Mouse (Mus musculus) kidney, adult 2 months (tissue): ENCODE measurements at regions not wholly inside any gene's neighbourhood (a gene's known extent, or its start where the extent isn't known, plus 50 kb on each side); places are given as distances from the start of the nearest gene placed in this dataset.

Experiments used
- DNase-seq: peaks from one replicate; pipeline ENCODE4 v3.0.0; 2021
- H3K27ac ChIP-seq: fragments of 200-500 bp; 2 replicates; pipeline ENCODE4 v1.5.1; 2012; ENCODE audit warnings: low read depth, low read length, control low read depth, inconsistent platforms; ENCODE audit not compliant: insufficient read depth
- H3K27me3 ChIP-seq: fragments of 200-500 bp; replicated peaks from 2 replicates; pipeline ENCODE4 v1.6.1; 2012; ENCODE audit warnings: mild to moderate bottlenecking, moderate library complexity, low read length, inconsistent platforms; ENCODE audit not compliant: control insufficient read depth, insufficient read depth
- H3K36me3 ChIP-seq: fragments of 200-500 bp; 2 replicates; pipeline ENCODE4 v1.6.1; 2012; ENCODE audit warnings: mild to moderate bottlenecking, moderate library complexity, low read length, inconsistent platforms; ENCODE audit not compliant: control insufficient read depth, insufficient read depth
- H3K4me1 ChIP-seq: fragments of 200-500 bp; 2 replicates; pipeline ENCODE4 v1.6.1; 2011; ENCODE audit warnings: low read length; ENCODE audit not compliant: control insufficient read depth, insufficient read depth
- H3K4me3 ChIP-seq: fragments of 200-500 bp; 2 replicates; pipeline ENCODE4 v1.5.1; 2011; ENCODE audit warnings: mild to moderate bottlenecking, low read depth, low read length, control low read depth; ENCODE audit not compliant: insufficient read depth
- CTCF ChIP-seq: fragments of 200-500 bp; conservative IDR thresholded peaks from 2 replicates; pipeline ENCODE4 v1.5.1; 2011; ENCODE audit warnings: low read depth, mild to moderate bottlenecking, control low read depth, low read length, moderate library complexity, mixed read lengths; ENCODE audit not compliant: insufficient read depth, insufficient read length
- POLR2A ChIP-seq: fragments of 200-500 bp; IDR thresholded peaks from one replicate; pipeline ENCODE4 v1.6.1; 2011; ENCODE audit warnings: low read depth, low read length, control low read depth
- WGBS: fragments of 180-500 bp; shearing (Covaris S2); methylation state at CpG from one replicate; pipeline ENCODE4 v1.1.7; 2018; 5-methylcytosine and 5-hydroxymethylcytosine counted together

DNA sequence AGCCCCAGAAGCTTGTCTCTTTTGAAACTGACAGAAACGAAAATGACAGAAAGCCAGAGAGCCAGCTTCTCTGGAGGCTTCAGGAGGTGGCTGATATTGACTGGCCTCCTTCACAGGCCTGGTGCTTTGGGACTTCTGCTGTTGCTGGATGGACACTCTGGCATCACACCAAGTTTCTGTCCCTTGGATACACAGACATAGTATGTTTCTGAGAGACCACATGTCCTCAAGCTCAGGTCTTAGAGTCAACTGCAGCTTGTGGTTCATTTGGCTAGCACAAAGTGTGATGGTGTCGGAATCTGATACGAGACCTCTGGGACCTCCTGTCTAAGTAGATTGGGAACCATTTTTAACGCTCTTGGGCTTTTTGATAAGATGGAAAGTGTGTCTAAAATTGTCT, 502.0 kb downstream of the Sqor start:
- Histone ChIP-seq H3K27me3 (no peaks in the 10 kb centered on the region), H3K4me3 (no peak overlapping the region), H3K27ac (no peak overlapping the region), H3K36me3 (no peaks in the 10 kb centered on the region), H3K4me1 (no peaks in the 10 kb centered on the region)
- 79% methylated on average over 4 of the region's 4 CpGs for WGBS
- TF ChIP-seq POLR2A (no peak), CTCF (no peak)
- no peak for DNase-seq

DNA sequence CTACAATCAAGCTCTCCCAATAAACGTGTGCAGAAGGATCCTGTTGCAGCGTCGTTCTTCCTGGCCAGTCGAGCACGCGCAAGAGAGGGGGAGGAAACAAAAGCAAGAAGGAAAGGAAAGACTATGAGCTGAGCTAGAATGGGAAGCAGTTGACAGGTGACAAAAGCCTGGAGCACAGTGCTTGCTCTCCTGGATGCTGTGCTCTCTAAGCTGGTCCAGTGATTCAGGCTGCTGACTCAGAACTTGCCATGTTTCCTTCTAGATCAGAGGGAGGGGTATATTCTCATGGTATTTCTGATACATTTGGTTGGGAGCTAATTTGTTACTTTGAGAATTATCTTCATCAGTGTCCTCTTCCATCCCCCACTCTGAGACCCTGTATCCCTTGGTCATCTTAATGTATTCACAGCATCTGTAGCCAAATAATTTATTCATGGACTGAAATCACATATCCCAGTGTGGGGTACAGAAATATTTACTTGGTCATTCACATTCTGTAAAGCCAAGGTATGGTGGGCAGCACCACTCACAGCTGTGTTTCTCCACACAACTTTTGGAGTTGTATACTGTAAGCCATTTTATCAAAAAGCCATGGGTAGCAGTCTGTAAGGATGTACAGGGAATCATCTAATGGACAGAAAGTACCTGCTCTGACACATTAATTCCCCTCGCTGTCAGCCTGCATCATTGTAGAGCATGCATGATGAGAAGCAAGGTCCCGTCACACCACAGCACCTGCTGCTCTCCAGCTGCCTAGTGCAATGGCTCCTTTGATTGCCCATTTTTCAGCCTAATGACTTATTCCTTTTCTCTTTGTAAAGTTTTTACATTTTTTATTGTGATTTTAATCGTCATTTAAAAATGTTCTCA, 510.1 kb downstream of the Sqor start:
- Histone ChIP-seq H3K36me3 (no peaks in the 10 kb centered on the region), H3K27me3 (no peaks in the 10 kb centered on the region), H3K4me3 (no peak overlapping the region), H3K4me1 (no peaks in the 10 kb centered on the region), H3K27ac (no peak overlapping the region)
- WGBS, result 57% methylated on average over 9 of the region's 9 CpGs
- no peak for DNase-seq
- TF ChIP-seq POLR2A (no peak), CTCF (no peak)

DNA sequence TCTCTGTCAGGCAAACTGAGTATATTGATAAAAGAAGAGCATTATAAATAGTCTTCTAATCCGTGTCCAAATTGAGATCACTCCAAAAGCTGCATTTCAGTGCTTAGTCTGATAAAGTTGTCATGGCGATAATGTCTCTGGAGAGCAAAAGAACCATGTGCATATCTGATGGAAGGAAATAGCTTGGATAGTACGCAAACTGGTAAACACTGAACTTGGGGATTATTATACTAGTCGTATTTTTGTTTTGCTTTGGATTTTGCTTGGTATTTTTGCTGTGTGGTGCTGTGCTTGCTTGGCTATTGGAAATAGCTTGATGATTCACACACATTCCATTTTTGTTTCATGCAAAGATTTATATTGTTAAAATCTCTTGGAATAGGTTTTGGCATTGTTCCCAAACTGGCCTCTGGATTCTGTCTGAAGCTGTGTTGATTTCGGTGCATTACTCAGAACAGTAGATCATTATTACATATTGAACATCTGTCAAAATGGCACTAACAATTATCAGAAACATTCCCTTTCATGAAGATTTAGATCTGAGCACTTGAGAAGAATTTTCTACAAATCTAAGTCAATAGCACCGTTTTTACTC, 510.8 kb downstream of the Sqor start:
- H3K4me1 ChIP-seq, result no peaks in the 10 kb centered on the region
- no peaks in the 10 kb centered on the region for H3K27me3 ChIP-seq
- H3K27ac ChIP-seq, result no peak overlapping the region
- WGBS, result 60% methylated on average over 6 of the region's 6 CpGs
- DNase-seq, result no peak
- no peak overlapping the region for H3K4me3 ChIP-seq
- TF ChIP-seq CTCF, result no peak
- no peak for TF ChIP-seq POLR2A
- H3K36me3 ChIP-seq, result no peaks in the 10 kb centered on the region

DNA sequence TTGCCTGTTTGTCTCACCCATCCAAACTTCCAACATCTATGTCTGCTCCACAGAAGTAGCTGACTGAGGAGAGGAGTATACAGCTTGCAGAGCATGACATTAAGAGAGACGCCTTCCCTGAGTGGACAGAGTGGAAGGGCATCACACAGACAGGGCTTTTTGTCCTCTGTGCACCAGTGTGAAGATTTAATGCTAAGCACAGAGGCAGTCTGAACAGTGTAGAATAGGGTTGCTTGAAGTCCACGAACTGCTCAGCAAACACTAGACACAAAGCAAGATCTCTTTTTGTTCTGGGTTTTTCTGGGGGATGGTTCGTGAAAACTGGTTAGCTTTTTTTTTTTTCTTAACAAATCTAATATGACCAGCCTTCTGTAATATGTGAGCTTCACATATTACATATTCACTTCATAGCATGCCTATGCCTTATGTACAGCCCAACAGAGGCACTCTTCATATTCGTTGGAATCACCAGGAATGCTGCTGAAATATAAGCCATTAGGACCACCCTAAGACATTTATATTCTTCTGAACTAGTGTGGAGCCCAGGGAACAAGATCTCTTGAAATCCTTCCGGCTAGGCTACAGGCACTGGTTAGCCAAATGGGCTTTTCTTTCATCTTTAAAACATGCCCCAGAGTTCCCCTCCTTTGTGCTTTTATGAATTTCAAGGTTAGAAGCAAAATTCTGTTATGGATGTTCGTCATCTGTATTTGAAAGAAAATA, 546.7 kb downstream of the Sqor start:
- no peaks in the 10 kb centered on the region for H3K27me3 ChIP-seq
- H3K27ac ChIP-seq, result no peak overlapping the region
- WGBS, result 68% methylated on average over 6 of the region's 6 CpGs
- TF ChIP-seq POLR2A (no peak), CTCF (no peak)
- H3K4me1 ChIP-seq, result no peaks in the 10 kb centered on the region
- no peaks in the 10 kb centered on the region for H3K36me3 ChIP-seq
- no peak for DNase-seq
- no peak overlapping the region for H3K4me3 ChIP-seq

DNA sequence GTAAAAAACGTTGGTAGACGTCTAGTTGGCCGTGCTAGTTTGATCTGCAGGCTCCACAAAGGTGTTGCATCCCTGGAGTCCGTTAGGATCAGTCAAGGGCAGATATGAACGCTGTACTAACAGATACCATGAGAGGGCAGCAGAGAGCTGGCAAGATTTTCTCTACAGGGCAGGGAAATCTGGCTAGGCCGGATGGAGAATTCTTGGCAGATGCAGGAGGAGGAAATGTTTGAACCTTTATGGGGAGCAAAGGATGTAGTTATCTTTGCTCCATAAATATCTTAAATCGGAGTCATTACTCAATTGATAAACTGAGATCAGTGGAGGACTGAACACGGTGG, 547.2 kb downstream of the Sqor start:
- peak; percentile 63 for DNase-seq
- H3K27ac ChIP-seq, result no peak overlapping the region

GRCm38 (mm10) chr2:123320448-123321097, 555.5 kb downstream of the Sqor start:
- H3K4me3 ChIP-seq, result no peak overlapping the region
- TF ChIP-seq POLR2A (no peak), CTCF (no peak)
- no peaks in the 10 kb centered on the region for H3K36me3 ChIP-seq
- H3K27ac ChIP-seq, result no peak overlapping the region
- no peaks in the 10 kb centered on the region for H3K27me3 ChIP-seq
- no peak for DNase-seq
- no peaks in the 10 kb centered on the region for H3K4me1 ChIP-seq
- WGBS, result 80% methylated on average over 4 of the region's 4 CpGs

More for the DNA sequence above, 547.2 kb downstream of the Sqor start:
- H3K4me3 ChIP-seq, result no peak overlapping the region
- H3K4me1 ChIP-seq, result no peaks in the 10 kb centered on the region
- H3K27me3 ChIP-seq, result no peaks in the 10 kb centered on the region
- 13% methylated on average over 8 of the region's 8 CpGs for WGBS
- no peaks in the 10 kb centered on the region for H3K36me3 ChIP-seq
- TF ChIP-seq CTCF, result peak; percentile 74
- TF ChIP-seq POLR2A, result no peak

- H3K27ac ChIP-seq, result no peak overlapping the region
- no peaks in the 10 kb centered on the region for H3K36me3 ChIP-seq
- no peak for TF ChIP-seq CTCF
- no peak for TF ChIP-seq POLR2A
- DNase-seq, result no peak
- WGBS, result 66% methylated on average over 3 of the region's 3 CpGs
- H3K27me3 ChIP-seq, result no peaks in the 10 kb centered on the region
- no peak overlapping the region for H3K4me3 ChIP-seq
- no peaks in the 10 kb centered on the region for H3K4me1 ChIP-seq
Measured at GRCm38 (mm10) chr2:123323769-123324168, 558.7 kb downstream of the Sqor start.
